Mouse (Mus musculus) erythroid progenitor cell, adult 5-6 weeks (primary cell): ENCODE data around the gene Atp13a1. TPM values are rescaled to one million over a fixed set of nuclear protein-coding genes. Genes with fewer than 3 reads are reported as not detected.
A peak's percentile ranks its signal among the peaks of the same experiment; 100 is the strongest.

Experiments
- ATAC-seq: replicated peaks from 2 replicates; pipeline ENCODE4 v1.8.0; 2016; ENCODE audit warnings: moderate number of reproducible peaks, mild to moderate bottlenecking, moderate TSS enrichment, inconsistent platforms; ENCODE audit not compliant: poor library complexity, low FRiP score, severe bottlenecking
- total RNA-seq, 2 experiments: library from RNA; stranded (forward) in 1 of 2; stranded (reverse) in 1 of 2; fragments of 150-400 nt in 1 of 2; fragments of 186-747, 209-891 nt in 1 of 2; gene quantifications; 2 replicates each; pipeline versions ENCODE4 v1.2.3 to v1.2.4; 2015 to 2017; ENCODE audit warnings: low replicate concordance in 2 of 2

Atp13a1 gene
- total RNA-seq (2015; ENCODE audit: low replicate concordance) (7.9 and 12.6 TPM in 2 replicates), total RNA-seq (2017; ENCODE audit: low replicate concordance) (12.3 and 13.7 TPM in 2 replicates)

GRCm38 (mm10) chr8:69790773-69791367, at the start of gene Atp13a1, which contains the start of gene Zfp866:
Gene Atp13a1, plus strand, starts transcription at chr8:69791163.
Gene Zfp866, minus strand, starts transcription at chr8:69791178.
- peak; percentile 97 for ATAC-seq

DNA sequence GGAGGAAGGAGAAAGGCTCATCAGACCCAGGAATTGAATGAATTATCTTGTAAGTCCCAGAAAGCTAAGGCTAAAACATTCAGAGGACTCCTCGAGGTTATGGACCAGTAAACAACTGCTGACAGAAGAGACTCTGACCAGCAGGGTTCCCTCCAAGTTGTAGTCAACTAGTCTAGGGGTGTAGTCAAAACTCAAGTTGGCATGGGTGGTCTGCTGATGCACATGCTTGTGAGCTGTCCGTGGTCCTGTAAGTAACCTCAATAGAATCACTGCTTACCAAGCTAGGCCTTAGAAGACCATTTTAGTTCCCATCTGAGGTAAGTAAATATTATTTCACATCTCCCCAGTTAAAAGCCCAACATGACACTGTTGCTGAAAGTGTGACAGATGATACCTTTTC, 49.7 kb upstream of the Atp13a1 start:
- ATAC-seq: no peak

GRCm38 (mm10) chr8:69749544-69750454, 41.2 kb upstream of the Atp13a1 start, which contains the start of gene Zfp963:
Gene Zfp963, minus strand, starts transcription at chr8:69749970.
- peak; percentile 91 for ATAC-seq

GRCm38 (mm10) chr8:69752437-69752836, 38.5 kb upstream of the Atp13a1 start:
- ATAC-seq: no peak

GRCm38 (mm10) chr8:69758316-69758715, 32.6 kb upstream of the Atp13a1 start:
- no peak for ATAC-seq

DNA sequence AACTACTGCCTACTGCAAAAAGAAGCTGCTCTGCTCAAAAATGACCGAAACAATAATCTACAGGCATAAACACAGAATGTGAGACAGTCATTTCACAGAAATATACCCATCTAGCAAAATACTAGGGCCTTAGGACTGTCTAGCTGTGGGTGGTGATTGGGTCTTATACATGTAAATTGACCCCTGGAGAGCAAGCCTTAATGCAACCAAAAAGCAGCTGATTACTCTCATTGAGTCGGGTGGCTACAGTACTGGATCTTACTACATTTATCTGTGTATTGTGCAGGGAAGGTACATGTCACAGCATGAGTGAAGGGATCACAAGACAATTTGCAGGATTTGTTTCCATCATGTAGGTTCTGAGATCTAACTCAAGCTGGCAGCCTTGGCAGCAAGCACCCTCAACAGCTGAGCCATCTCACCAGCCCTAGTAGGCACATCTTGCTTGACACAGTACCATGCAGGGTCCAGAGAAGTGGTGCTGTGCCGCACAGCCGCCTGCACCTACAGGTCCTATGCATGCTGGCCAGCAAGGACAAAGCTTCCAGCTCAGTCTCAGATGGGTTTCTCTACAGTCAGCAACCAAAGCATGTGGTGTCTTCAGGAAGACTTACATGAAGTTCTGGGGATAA, 29.0 kb upstream of the Atp13a1 start:
- no peak for ATAC-seq

- no peak for ATAC-seq
Observed at GRCm38 (mm10) chr8:69771221-69771620, 19.7 kb upstream of the Atp13a1 start.

DNA sequence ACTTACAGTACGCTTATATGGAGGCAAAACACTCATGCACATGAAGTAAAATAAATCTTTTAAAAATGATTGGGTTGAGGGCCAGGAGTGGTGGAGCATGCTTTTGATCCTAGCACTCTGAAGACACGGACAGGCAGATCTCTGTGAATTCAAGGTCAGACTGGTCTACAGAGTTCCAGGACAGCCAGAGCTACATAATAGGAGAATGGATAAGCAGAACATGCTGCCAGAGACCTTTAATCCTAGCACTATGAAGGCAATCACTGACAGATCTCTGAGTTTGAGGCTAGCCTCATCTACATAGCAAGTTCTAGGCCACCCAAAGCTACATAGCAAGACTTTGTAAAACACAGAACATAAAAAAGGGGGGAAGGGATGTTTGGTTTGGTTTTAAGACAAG, 18.9 kb upstream of the Atp13a1 start:
- no peak for ATAC-seq

- ATAC-seq: peak; percentile 98
Observed at GRCm38 (mm10) chr8:69774503-69775148, 16.3 kb upstream of the Atp13a1 start, which contains the start of gene Gm20422. Gene Gm20422, minus strand, starts transcription at chr8:69774886.

DNA sequence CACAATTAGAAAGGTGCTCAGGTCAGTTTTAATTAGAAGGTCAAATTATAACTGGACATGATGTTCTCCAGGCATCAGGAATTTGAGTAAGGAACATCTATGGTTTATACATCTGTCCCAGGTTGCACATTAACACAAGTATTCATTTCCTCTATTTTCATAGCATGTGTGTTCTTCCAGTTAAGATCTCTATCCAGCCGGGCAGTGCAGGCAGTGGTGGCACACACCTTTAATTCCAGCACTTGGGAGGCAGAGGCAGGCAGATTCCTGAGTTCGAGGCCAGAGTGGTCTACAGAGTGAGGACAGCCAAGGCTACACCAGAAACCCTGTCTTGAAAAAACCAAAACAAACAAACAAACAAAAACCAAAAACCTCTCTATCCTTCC, 15.8 kb upstream of the Atp13a1 start:
- peak; percentile 28; the same call in 1 of the 2 replicates for ATAC-seq

- no peak for ATAC-seq
Observed at GRCm38 (mm10) chr8:69777111-69777510, 13.9 kb upstream of the Atp13a1 start.

- no peak for ATAC-seq
Observed at GRCm38 (mm10) chr8:69789105-69789504, 1.9 kb upstream of the Atp13a1 start.

GRCm38 (mm10) chr8:69789731-69790130, 1.2 kb upstream of the Atp13a1 start:
- no peak for ATAC-seq

- ATAC-seq: peak; percentile 32
Observed at GRCm38 (mm10) chr8:69790364-69790763, 599 bp upstream of the Atp13a1 start.

DNA sequence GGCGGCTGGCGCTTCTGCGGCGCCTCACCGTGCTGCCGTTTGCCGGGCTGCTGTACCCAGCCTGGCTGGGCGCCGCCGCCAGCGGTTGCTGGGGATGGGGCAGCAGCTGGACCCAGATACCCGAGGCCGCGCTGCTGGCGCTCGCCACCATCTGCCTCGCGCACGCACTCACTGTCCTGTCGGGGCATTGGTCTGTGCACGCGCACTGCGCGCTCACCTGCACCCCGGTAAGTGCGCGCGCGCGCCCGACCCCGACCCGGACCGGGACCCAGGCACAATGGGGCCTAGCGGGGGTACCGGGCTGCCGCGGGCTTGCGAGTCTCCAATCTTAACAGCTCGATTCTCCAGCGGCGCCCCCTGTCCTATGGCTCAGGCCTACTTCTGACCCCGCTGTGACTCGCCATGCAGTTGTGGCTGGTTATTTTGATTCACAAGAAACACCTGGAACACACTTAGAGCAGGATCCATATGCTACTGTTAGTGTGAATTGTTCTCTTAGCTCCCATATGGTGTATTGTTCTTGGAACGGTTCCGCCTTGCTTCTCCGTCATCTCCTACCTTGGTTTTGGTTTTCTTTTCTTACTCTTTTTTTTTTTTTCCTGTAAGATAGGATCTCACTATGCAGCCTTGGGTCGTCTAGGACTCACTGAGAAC, 579 bp downstream of the Atp13a1 start:
- no peak for ATAC-seq

DNA sequence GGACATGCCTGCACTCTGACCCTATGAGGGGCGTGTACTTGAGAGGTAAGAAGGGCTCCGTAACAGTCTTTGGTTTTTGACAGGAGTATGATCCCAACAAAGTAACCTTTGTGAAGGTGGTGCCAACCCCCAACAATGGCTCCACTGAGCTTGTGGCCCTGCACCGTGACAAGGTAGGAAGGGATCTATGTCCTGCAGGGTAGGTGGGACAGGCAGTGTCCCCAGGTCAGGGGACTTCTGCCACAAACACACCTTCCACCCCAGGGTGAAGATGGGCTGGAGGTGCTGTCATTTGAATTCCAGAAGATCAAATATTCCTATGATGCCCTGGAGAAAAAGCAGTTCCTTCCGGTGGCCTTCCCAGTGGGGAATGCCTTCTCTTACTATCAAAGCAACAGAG, 2.7 kb downstream of the Atp13a1 start:
- ATAC-seq: no peak

DNA sequence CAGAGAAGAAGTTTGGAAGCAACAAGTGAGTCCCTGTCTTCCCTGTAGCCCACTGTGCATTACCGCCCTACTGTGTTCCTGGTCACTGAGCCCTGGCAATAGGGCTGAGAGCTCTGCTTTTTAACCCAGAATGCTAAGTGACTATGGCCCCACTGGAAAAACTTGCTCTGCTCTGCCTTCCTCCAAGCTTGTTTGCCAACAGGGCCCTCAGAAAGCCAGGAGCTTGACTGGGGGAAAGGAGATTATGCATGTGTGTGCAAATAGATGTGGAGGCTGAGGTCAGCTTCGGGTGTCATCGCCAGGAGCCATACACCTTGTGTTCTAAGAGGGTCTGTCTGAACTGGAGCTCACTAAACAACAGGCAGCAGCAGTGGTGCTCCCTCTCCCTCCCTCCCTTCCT, 3.1 kb downstream of the Atp13a1 start:
- ATAC-seq: no peak

GRCm38 (mm10) chr8:69794901-69795300, 3.9 kb downstream of the Atp13a1 start:
- ATAC-seq: no peak

DNA sequence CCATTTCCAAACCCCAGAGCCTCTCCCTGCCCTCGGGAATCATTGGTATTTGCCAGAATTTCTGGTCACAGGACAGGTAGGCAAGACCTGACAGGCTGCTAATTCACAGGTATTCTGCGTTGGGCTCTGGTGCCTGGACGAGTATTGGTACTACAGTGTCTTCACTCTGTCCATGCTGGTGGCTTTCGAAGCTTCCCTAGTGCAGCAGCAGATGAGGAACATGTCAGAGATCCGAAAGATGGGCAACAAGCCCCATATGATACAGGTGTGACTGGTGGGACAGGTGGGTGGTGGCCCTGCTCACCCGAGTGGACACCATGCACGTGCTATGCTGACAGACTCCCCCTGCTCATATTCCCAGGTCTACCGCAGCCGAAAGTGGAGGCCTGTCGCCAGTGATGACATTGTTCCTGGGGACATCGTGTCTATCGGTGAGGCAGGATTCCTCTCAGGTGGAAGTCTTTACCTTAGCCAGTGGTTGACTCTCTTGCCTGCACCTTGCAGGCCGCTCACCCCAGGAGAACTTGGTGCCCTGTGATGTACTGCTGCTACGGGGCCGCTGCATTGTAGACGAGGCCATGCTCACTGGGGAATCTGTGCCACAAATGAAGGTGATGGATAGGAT, 5.9 kb downstream of the Atp13a1 start:
- no peak for ATAC-seq
